Mouse (Mus musculus) hematopoietic stem cell, adult 5-6 weeks (primary cell): Measurements from ENCODE around the gene Mlana. TPM values are rescaled to one million over a fixed set of nuclear protein-coding genes. Genes with fewer than 3 reads are reported as not detected.

ENCODE experiments used
- ATAC-seq, 2 experiments: fragments of 125-278 bp in 1 of 2; replicated peaks in 1 of 2; 2 replicates each; pipeline ENCODE4 v1.8.0; 2016 to 2017; ENCODE audit warnings: inconsistent platforms in 2 of 2, mild to moderate bottlenecking in 2 of 2, moderate number of reproducible peaks in 2 of 2, low read depth in 1 of 2, moderate TSS enrichment in 1 of 2; ENCODE audit not compliant: low FRiP score in 2 of 2, poor library complexity in 2 of 2, severe bottlenecking in 2 of 2, insufficient read depth in 1 of 2, low TSS enrichment in 1 of 2
- total RNA-seq: library from RNA; stranded (forward); fragments of 172-1452, 232-1000 nt; gene quantifications from 2 replicates; pipeline ENCODE4 v1.2.3, GENCODE M21; 2017

The Mlana gene
- total RNA-seq, 1 experiment from 2014 or later, result not detected

DNA sequence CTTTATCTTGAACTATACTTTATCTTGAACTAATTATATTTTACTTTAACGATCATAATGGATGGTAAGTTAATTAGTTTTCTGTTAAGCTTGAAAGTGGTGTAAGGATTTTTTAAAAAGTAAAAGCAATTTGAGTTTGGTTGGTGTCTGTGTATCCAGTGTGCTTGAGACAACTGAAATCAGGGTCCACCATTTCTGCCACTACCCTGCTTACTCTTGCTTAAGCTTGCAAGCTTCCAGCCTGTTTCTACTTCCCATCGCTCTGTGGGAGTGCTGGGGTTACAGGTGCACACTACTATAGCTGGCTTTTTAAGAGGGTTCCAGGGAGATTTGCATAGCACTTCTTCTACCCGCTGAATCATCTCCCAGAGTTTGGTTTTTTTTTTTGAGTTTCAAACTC, 11.8 kb downstream of the Mlana start:
- no peak for ATAC-seq

DNA sequence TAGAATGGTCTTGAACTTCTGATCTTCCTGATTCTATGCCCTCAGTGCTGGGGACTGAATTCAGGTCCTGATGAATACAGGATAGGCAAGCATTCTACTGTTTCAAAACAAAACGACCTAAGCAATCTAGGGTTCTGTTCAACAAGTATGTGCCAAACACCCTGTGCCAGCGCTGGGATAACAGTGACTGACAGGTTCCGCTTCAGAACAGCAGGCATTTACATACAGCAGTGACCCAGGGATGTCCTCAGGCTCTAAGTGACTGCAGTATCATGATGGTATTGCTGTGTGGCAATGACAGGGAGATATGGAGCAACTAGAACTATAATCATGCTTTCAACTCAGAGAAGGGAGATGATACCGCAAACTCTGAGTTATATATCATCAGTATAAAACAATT, 15.8 kb downstream of the Mlana start:
- ATAC-seq, result no peak

DNA sequence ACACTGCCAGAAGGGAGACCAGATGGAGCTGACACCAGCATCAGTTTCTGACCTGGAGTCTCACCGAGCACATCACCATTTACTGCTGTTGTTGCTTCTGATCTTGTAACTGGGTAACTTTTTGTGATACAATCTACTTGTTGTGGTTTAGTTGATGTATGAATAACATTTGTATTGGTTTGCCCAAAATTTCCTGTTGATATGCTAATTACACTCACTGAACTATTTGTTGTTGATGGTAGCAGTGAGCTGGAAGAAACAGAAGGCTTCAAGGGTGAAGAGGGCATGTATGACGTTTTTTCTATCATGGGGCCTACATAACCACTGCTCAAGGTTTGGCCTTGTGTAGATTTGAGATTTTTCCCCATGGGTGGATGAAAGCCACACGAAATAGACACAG, 20.2 kb downstream of the Mlana start:
- no peak for ATAC-seq

DNA sequence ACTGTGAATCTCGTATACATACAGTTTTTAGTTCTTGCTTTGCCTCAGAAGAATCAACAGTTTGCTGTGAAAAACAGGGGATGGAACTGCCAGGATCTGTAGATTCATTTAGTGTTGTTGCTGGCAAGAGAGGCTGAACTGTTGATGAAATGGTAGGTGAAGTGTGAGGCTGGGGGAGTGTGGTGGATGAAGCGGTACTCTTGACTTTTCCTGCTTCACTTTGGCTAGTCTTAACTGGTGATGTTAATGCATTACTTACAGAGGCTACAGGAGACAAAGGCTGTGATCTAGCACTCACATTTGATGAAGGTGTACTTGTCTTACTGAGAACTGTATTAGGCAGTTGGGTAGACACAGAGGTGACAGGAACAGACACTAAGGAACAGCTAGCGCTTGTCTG, 20.9 kb downstream of the Mlana start:
- ATAC-seq, result no peak

DNA sequence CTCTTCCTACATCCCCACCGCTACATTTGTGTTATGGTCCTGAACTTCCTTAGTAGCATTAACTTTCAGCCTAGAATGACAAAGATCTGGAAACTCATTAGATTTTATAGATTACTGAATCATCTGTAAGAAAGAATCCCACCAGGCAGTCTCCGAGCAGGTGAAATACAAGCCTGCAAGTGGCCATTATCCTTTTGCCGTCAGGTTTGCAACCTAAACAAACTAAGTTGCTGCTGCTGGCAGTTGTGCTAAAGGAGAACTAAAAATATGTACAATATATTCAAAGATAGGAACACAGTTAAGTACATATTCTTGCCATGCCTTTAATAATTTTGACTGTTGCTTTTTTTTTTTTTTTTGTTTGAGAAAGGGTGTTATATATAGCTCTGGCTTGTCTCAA, 37.8 kb downstream of the Mlana start:
- no peak for ATAC-seq

DNA sequence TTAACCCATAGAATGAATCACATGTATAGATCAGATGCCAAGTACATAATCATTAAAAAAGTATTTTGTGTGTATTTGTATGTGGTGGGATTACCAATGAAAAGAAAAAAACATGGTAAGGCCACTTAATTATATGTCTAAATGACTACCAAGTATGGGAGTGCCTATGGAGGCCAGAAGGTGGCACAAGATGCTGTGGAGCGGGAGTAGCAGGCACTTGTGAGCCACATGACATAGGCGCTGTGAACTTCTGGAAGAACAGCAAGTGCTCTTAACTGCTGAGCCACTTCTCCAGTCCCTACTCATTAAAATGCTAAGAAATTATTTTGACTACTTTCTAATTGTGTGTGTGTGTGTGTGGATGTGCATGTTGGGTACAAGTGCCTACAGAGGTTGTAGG, 42.0 kb downstream of the Mlana start:
- ATAC-seq, result no peak

DNA sequence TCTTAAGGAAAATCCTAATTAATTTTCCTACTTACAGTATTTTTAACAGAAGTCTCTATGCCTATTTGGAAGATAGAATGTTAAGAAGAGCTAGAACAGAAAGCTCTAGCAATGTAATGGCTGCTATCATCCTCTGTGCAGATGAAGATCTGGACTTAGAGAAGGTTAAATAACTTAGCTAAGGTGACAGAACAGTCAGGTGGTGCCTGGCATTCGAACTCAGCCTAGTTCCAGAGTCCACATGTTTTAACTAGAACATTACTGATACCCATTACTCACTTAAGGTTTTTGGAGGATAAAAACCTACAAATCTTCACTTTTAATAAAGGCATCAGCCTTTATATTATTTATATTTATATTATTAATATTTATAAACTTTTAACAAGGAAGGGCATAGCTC, 43.0 kb downstream of the Mlana start:
- ATAC-seq, result no peak

DNA sequence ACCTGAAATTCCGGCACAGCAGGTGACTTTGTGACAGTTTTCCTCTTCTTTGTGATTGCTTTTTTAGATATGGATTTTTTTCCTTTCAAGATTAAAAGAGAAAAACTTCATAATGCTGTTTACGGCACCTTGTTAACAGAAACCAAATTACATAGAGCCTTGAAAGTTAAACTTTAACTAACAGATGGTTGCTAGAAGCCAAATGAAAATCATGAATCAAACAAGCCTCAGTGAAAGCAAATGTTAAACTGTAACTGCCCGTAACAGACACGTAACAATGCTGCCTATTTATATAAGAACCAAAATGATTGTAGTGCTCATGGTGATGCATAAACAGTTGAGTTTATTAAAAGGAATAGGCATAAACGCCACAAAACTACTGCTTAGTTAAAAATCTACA, 45.9 kb downstream of the Mlana start:
- no peak for ATAC-seq

DNA sequence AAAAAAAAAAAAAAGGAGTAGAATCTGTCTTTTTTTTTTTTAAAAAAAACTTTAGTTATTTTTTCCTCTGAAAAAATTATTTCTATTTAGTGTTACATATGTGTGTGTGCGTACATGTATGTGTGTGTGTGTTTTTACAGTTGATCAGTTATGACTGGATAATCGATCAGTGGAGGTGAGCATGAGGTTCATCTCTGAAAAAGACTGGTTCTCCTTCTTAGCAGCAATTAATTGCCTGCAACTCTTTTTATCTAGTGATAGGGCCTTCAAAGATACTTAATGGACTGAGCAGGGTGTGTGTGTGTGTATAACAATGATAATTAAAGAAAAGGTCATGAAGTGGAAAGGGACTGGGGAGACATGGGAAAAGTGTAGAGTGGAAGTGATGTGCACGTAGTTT, 53.4 kb downstream of the Mlana start:
- ATAC-seq, result no peak

DNA sequence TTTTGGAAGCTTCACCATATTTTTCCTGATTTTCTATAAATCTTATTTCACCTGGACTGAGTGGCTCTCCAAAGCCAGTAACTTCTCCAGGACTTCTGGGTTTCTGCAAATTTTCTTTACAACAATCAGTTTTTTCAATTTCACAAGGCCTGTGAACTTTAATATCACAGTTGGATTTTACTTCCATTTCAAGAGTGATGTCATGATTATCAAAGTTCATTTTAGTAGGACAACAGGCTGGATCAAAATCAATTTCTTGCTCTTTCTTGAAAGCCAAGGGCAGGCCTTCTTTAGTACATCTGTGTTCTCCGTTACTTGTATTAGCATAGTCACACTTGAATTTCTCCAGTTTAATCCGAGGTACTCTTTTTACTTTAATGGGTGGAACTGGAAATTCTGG, 56.3 kb downstream of the Mlana start:
- no peak for ATAC-seq

Other genes with a start within 250 kb of the Mlana start
- 24.2 and 36.3 TPM in 2 replicates for gene Ric1, start 175.5 kb upstream of the Mlana start, total RNA-seq
- gene Ermp1, start 49.4 kb upstream of the Mlana start, total RNA-seq, result 36.8 and 39.3 TPM in 2 replicates
- gene 9930021J03Rik, start 108.2 kb downstream of the Mlana start, total RNA-seq, result 20.5 and 27.4 TPM in 2 replicates
- gene Ranbp6, start 115.2 kb downstream of the Mlana start, total RNA-seq, result 26.2 and 34.7 TPM in 2 replicates
- not detected in 2 replicates for gene Il33, start 227.3 kb downstream of the Mlana start, total RNA-seq